Mouse (Mus musculus) megakaryocyte, embryonic 14.5 days (primary cell): Measurements from ENCODE around the gene Zar1. TPM values are rescaled to one million over a fixed set of nuclear protein-coding genes. Genes with fewer than 3 reads are reported as not detected.
"Not testable (repeated sequence)": the region's sequence is repeated elsewhere in the genome, so short reads cannot be mapped to it uniquely, and the experiment has no call there.

Experiments used
- H3K27me3 ChIP-seq: replicated peaks from 2 replicates; pipeline ENCODE3; 2012; ENCODE audit warnings: inconsistent platforms
- H3K36me3 ChIP-seq: replicated peaks from 2 replicates; pipeline ENCODE3; 2012; ENCODE audit warnings: low read length, inconsistent platforms, mixed read lengths
- H3K4me1 ChIP-seq: 2 replicates; pipeline ENCODE4 v1.6.1; 2012; ENCODE audit warnings: inconsistent platforms
- H3K4me3 ChIP-seq: replicated peaks from 2 replicates; pipeline ENCODE3; 2012; ENCODE audit warnings: moderate library complexity, mild to moderate bottlenecking, inconsistent platforms
- H3K9me3 ChIP-seq: 2 replicates; pipeline ENCODE4 v1.6.1; 2012; ENCODE audit warnings: inconsistent platforms
- FLI1 ChIP-seq: IDR thresholded peaks from 2 replicates; pipeline ENCODE4 v1.6.1; 2012; ENCODE audit warnings: low read length, inconsistent platforms, mixed read lengths
- GATA1 ChIP-seq: IDR thresholded peaks from 3 replicates; pipeline ENCODE4 v1.6.1; 2012; ENCODE audit warnings: mixed read lengths, low read length, inconsistent platforms, borderline replicate concordance
- polyA plus RNA-seq: library from polyadenylated mRNA; stranded (reverse); fragments of >175 nt; gene quantifications from 2 replicates; pipeline ENCODE4 v1.2.3, GENCODE M21; 2012; ENCODE audit warnings: low replicate concordance; ENCODE audit not compliant: insufficient read depth

Zar1 gene
- not detected in 2 replicates for polyA plus RNA-seq

DNA sequence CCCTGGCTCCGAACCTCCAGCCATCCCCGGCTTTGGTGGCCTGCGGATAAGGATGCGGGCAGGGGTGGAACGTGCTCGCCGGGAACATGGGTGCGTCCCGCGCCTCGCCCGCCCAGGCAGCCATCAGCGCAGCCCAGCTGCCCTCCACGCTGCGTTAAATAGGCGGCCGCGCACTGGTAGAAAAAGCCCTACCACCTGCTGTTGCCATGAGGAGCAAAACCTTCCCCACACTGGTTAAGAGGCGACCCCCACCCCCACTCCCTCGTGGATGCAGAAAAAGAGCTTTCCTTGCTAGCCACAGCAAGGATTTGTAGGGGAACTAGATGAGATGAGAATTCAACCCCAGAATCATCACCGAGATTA is at the start of gene Zar1:
Zar1 (minus strand) TSS at position 285 of the 363 bp plus-strand sequence.
- peaks cover 19% of the 10 kb centered on the region for H3K27me3 ChIP-seq
- not testable (repeated sequence) for H3K9me3 ChIP-seq, H3K36me3 ChIP-seq
- H3K4me3 ChIP-seq: peak within 1 kb of the TSS; percentile 87
- peaks cover 11% of the 10 kb centered on the region for H3K4me1 ChIP-seq

- Histone ChIP-seq H3K9me3 (no peaks in the 10 kb centered on the region), H3K4me3 (no peak overlapping the region), H3K27me3 (peaks cover 2% of the 10 kb centered on the region), H3K4me1 (peaks cover 8% of the 10 kb centered on the region), H3K36me3 (no peaks in the 10 kb centered on the region)
- no peak for TF ChIP-seq GATA1
- TF ChIP-seq FLI1: no peak
Observed at GRCm38 (mm10) chr5:72630026-72630425, 49.0 kb upstream of the Zar1 start.

- Histone ChIP-seq H3K4me3 (no peak overlapping the region), H3K36me3 (no peaks in the 10 kb centered on the region), H3K27me3 (no peaks in the 10 kb centered on the region), H3K4me1 (peaks cover 13% of the 10 kb centered on the region), H3K9me3 (no peaks in the 10 kb centered on the region)
- no peak for TF ChIP-seq FLI1
Observed at GRCm38 (mm10) chr5:72621022-72621421, 40.0 kb upstream of the Zar1 start.

DNA sequence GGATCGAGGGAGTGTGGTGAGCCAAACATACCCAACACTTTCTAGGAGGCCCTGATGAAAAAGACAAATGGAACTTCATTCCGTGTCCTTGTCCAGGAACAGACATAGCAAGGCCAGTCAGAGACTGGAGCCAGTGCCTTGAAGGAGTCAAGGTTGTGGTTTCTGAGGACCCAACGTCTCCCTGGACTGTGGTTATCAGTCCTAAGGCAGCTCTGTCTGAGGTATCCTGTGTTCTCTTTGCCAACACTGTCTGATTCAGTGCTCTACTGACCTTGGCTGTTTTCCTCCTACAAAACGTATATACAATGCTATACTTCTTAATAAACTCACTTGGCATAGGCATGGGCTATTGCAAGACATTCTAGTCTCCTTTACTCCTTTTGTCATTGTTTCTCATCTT is 36.4 kb upstream of the Zar1 start:
- Histone ChIP-seq H3K36me3 (no peaks in the 10 kb centered on the region), H3K27me3 (no peaks in the 10 kb centered on the region)
- TF ChIP-seq FLI1: no peak
- TF ChIP-seq GATA1: no peak

DNA sequence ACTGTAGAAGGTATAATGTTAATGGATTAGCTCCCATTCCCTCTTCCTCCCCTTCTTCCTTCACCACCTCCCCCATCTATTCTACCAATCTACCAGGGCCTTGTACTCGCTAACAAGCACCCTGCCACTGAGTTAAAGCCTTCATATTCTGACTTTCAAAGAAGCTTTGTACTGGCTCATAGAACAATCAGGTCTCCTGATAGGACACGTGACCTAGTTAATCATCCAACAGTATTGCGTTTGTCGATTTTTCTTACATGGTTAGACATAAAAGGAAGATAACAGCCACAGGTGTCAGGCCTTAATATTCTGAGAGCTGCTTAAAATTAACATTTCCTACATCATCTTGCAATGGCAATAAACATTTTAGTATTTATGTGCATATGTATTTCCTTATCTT is 22.1 kb upstream of the Zar1 start:
- Histone ChIP-seq H3K36me3 (no peaks in the 10 kb centered on the region), H3K4me1 (no peaks in the 10 kb centered on the region), H3K27me3 (peaks cover 1% of the 10 kb centered on the region), H3K4me3 (no peak overlapping the region), H3K9me3 (no peaks in the 10 kb centered on the region)
- TF ChIP-seq GATA1: no peak
- TF ChIP-seq FLI1: no peak

More for the DNA sequence above, 36.4 kb upstream of the Zar1 start:
- no peak overlapping the region for H3K4me3 ChIP-seq
- H3K4me1 ChIP-seq: peaks cover 13% of the 10 kb centered on the region
- no peaks in the 10 kb centered on the region for H3K9me3 ChIP-seq

GRCm38 (mm10) chr5:72601006-72601405 is 20.0 kb upstream of the Zar1 start:
- no peaks in the 10 kb centered on the region for H3K36me3 ChIP-seq
- H3K4me3 ChIP-seq: no peak overlapping the region
- TF ChIP-seq GATA1 (no peak), FLI1 (no peak)
- no peaks in the 10 kb centered on the region for H3K27me3 ChIP-seq
- H3K9me3 ChIP-seq: no peaks in the 10 kb centered on the region
- no peaks in the 10 kb centered on the region for H3K4me1 ChIP-seq

DNA sequence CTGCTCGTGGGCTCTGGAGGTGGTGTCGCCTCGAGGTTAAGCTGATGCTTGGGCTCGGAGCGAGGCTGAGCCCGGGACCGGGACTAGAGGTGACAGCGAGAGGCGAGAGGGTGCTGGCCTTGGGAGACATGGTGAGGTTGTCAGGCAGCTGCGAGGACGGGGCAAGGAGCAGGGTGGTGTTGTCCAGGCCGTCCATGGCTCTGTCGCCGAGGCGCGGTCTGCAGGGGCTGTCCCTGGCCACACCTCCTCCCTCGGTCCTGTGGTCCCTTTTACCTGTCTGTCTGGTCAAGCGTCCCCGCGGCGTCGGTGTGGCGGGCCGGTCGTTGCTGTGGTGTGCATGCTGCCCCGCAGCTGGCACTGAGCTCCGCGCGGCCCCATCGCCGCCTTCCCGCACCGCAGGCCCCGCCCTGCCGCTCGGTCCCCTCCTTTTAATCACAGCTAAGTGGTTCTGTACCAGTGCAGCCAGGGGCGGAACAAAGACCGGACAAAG is 6.2 kb upstream of the Zar1 start, which contains the start of gene Gm5868:
Gm5868 (minus strand) TSS at position 360 of the 490 bp plus-strand sequence.
- H3K4me3 ChIP-seq: peak within 1 kb of the TSS; percentile 83
- H3K27me3 ChIP-seq: peaks cover 12% of the 10 kb centered on the region
- no peaks in the 10 kb centered on the region for H3K36me3 ChIP-seq
- H3K4me1 ChIP-seq: peaks cover 9% of the 10 kb centered on the region
- no peaks in the 10 kb centered on the region for H3K9me3 ChIP-seq
- TF ChIP-seq GATA1 (no peak), FLI1 (no peak)

- peaks cover 12% of the 10 kb centered on the region for H3K27me3 ChIP-seq
- H3K4me1 ChIP-seq, H3K36me3 ChIP-seq, H3K9me3 ChIP-seq: not testable (repeated sequence)
- H3K4me3 ChIP-seq: peak overlapping the region; percentile 83
Observed at GRCm38 (mm10) chr5:72586667-72587191, 5.7 kb upstream of the Zar1 start.

DNA sequence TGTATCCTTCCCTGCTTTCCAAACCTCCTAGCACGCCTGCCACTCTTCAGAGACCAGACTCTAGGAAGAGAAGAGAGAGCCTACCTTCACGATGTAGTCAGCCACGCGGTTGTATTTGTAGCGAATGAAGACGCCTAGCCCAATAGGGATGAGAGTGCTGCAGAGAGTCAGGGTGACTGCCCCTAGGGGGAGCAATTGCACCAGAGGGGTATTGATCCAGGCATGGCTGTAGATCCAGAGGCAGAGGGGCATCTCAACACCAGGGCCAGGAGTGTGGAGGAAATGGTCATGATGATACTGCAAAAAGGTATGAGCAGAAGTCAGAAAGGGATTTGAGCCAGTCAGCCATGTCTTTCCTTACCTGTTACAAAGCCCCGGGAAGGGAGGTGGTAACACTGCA is 5.1 kb upstream of the Zar1 start:
- not testable (repeated sequence) for H3K36me3 ChIP-seq, H3K4me1 ChIP-seq, H3K4me3 ChIP-seq, H3K9me3 ChIP-seq
- peaks cover 15% of the 10 kb centered on the region for H3K27me3 ChIP-seq

DNA sequence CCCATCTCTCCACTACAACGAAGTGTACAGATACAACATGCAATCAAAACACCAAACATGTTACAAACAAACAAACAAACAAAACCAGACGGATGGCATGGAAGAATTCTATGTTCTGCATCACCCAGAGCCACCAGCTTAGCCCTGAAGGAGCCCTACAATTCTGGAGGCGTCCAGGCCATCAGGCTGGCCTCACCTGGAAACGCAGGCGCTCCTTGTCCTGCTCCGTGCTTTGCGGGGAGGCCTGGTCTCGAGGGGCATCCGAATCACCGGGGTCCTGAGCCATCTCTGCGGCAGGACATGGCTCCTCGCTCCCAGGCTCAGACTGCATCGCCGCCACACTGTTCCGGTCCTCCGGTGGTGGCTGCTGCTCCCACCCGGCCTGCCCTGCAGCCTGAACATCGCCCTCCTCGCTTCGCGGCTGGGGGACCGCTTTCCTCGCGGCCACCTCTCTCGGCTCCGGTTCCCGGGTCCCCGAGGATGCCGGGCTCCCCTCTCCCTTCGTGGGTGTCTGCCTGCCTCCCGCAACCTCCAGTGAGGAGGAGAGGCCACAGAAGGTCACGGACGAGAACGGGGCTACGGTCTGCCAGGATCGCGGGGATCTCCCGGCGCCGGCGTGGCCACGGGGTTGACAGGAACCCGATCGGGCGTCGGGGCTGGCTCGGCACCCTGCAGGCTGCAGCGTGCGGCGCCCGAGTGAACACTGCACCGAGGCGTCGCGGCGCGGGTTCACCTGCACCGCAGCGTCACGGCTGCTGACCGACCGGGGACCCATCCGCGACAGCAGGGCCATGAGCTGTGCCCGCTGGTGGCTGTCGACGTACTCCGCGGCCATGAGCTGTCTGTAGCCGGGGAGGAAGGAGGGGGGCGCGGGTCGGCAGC is 725 bp downstream of the Zar1 start:
- H3K4me3 ChIP-seq: peak overlapping the region; percentile 87
- peaks cover 11% of the 10 kb centered on the region for H3K4me1 ChIP-seq
- not testable (repeated sequence) for H3K9me3 ChIP-seq, H3K36me3 ChIP-seq
- peaks cover 19% of the 10 kb centered on the region for H3K27me3 ChIP-seq

DNA sequence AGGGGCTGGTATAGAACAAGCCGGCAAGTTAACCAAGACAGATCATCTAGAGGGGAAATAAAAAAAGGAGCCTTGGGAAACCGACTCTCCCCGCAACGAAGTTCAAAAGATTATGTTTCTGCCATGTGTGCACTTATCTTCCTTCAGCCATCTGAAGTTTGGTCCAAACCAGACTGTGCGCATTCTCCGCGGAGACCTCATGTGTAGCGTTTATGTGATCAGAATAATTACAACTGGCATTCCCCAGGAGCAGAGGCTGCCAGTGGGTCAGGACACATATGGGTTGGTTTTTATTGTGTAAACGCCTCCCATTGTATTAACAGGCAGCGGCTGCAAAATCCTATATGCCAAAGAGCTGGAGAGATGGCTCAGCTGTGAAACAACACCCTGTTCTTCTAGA is 1.5 kb downstream of the Zar1 start:
- Histone ChIP-seq H3K27me3 (peaks cover 19% of the 10 kb centered on the region), H3K4me1 (peaks cover 11% of the 10 kb centered on the region)
- H3K4me3 ChIP-seq, H3K36me3 ChIP-seq, H3K9me3 ChIP-seq: not testable (repeated sequence)
